11 mouse cellular contexts compared by ENCODE assay signal in the genomic region with DNA sequence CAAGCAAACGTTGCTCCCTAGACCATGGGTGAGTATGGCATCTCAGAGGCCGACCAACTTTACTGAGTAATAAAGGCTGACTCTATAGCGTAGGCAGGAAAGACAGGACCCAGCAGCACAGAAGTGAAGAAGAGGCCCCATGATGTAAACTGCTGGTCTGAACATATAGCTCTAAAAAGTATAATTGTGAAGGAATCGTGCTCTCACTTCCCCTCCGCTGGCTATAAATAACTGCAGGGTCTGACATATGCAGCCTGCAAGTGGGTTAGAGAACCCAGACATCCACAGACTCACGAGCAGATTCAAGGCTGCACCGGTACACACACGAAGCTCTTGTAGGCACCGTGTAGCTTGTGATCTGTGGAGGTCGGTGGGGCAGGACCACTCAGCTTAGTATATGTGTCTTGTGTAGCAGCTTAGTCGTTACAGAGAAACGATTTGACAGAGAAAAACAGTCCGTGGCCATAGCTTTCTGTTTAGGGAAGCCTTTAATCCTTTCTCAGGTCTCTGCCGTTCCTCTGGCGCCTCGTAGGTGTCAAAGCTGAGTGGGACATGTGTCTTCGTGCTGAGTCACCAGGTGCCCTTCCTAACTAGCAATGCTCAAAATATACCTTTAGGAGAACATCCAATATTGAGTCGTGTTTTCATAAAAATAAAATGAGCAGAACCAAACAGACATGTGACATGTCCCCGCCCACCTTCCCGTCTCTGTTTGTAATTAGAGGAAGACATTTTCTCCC.
A peak's percentile ranks its signal among the peaks of the same experiment; 100 is the strongest.
DNase-seq lines count a peak whose midpoint lies in the region; ATAC-seq and TF ChIP-seq lines count a peak whose summit lies in the region.
"Had no signal": no experiment of that assay in that cellular context is flagged by ENCODE, and none has a peak within 500 bp of the region (broad histone marks: within the 10 kb centered on the region; RNA-seq: fewer than 3 reads in every experiment).

No protein-coding gene starts in this region.

- DNase-seq in layer of hippocampus, adult 2 months (ENCODE audit: low spot score in 2 of 2), result no peak
- no peak for DNase-seq in layer of hippocampus, postnatal 25 days (ENCODE audit: extremely low spot score in 1 of 2, low spot score in 1 of 2)
- peak; percentile 16 for DNase-seq in T-cell, adult 2 months (ENCODE audit: low spot score)
- no peak for DNase-seq in adrenal gland, adult 18-20 months (ENCODE audit: low spot score in 2 of 2)
- no peak for DNase-seq in cerebellum, postnatal 4 days (ENCODE audit: low spot score in 2 of 2)
- DNase-seq: adrenal gland, postnatal 25 days; kidney, postnatal 36 days had no signal

- no peak overlapping the region for H3K4me3 ChIP-seq in layer of hippocampus, adult 2 months
- H3K4me3 ChIP-seq: lung, embryonic 15.5 days had no signal

- peak; percentile 86 for ATAC-seq in granulocyte monocyte progenitor cell, adult 5-6 weeks (replicated peaks; ENCODE audit: poor library complexity, severe bottlenecking)
- ATAC-seq in neutrophil, adult 5-6 weeks (ENCODE audit: extremely low read depth, insufficient number of reproducible peaks, low FRiP score, poor library complexity, severe bottlenecking), result peak; percentile 27
- ATAC-seq in erythroblast, adult 5-6 weeks (replicated peaks; ENCODE audit: low FRiP score, poor library complexity, severe bottlenecking), result no peak

- peak overlapping the region; percentile 51; the same call in 1 of the 2 replicates for H3K27ac ChIP-seq in layer of hippocampus, adult 2 months
- H3K27ac ChIP-seq: lung, embryonic 15.5 days had no signal

- no peak for TF ChIP-seq CTCF in layer of hippocampus, adult 2 months (conservative IDR thresholded peaks at IDR 0.05)
